Mouse (Mus musculus) lung, embryonic 16.5 days (tissue): ENCODE data around the gene Med13l. TPM values are rescaled to one million over a fixed set of nuclear protein-coding genes. Genes with fewer than 3 reads are reported as not detected.

Source experiments
- ATAC-seq: fragments of 200-750 bp; cut with Nextera tagmentation; 2 replicates; pipeline ENCODE4 v1.8.0; 2017; ENCODE audit warnings: low read depth, mild to moderate bottlenecking, moderate library complexity
- H3K27ac ChIP-seq: fragments of 300-500 bp; sonication (generic); 2 replicates; pipeline ENCODE4 v1.5.1; 2014; ENCODE audit warnings: mild to moderate bottlenecking, control low read depth, low read length
- H3K27me3 ChIP-seq: fragments of 300-500 bp; sonication (generic); 2 replicates; pipeline ENCODE4 v1.6.1; 2014; ENCODE audit warnings: low read depth, low read length, mixed read lengths; ENCODE audit not compliant: control insufficient read depth, insufficient read depth
- H3K36me3 ChIP-seq: fragments of 300-500 bp; sonication (generic); 2 replicates; pipeline ENCODE4 v1.6.1; 2014; ENCODE audit warnings: low read length; ENCODE audit not compliant: control insufficient read depth, insufficient read depth
- H3K4me1 ChIP-seq: fragments of 300-500 bp; sonication (generic); replicated peaks from 2 replicates; pipeline ENCODE4 v1.6.1; 2014; ENCODE audit warnings: low read length, mixed read lengths; ENCODE audit not compliant: control insufficient read depth, insufficient read depth
- H3K4me2 ChIP-seq: fragments of 300-500 bp; sonication (generic); 2 replicates; pipeline ENCODE4 v1.6.1; 2014; ENCODE audit warnings: low read depth, low read length, control low read depth
- H3K4me3 ChIP-seq: fragments of 300-500 bp; sonication (generic); 2 replicates; pipeline ENCODE4 v1.5.1; 2014; ENCODE audit warnings: mild to moderate bottlenecking, low read length, control low read depth
- H3K9ac ChIP-seq: fragments of 300-500 bp; sonication (generic); 2 replicates; pipeline ENCODE4 v1.6.1; 2014; ENCODE audit warnings: low read length, control low read depth
- H3K9me3 ChIP-seq: fragments of 300-500 bp; sonication (generic); 2 replicates; pipeline ENCODE4 v1.6.1; 2016; ENCODE audit warnings: low read length; ENCODE audit not compliant: control insufficient read depth
- WGBS: fragments of 180-500 bp; shearing (Covaris S2); extraction: QIAGEN DNeasy Blood & Tissue Kit; methylation state at CpG from one replicate; pipeline ENCODE4 v1.1.7; 2014; 5-methylcytosine and 5-hydroxymethylcytosine counted together
- polyA plus RNA-seq: library from polyadenylated mRNA; unstranded; fragments of >200 nt; fragmentation: Nextera tagmentation; extraction: Ambion mirVana; gene quantifications from 2 replicates; pipeline ENCODE4 v1.2.1, GENCODE M21; 2015

Med13l gene
- polyA plus RNA-seq, 1 experiment from 2014 or later, result 9.5 TPM

GRCm38 (mm10) chr5:118727336-118727735, 166.9 kb downstream of the Med13l start:
- peaks cover 37% of the 10 kb centered on the region for H3K36me3 ChIP-seq
- H3K27ac ChIP-seq, result no peak overlapping the region; the same call in 1 of the 2 replicates
- no peaks in the 10 kb centered on the region for H3K27me3 ChIP-seq
- ATAC-seq, result no peak
- no peak overlapping the region for H3K4me2 ChIP-seq
- H3K4me1 ChIP-seq, result no peaks in the 10 kb centered on the region; the same call in 1 of the 2 replicates
- H3K9ac ChIP-seq, result no peak overlapping the region
- 74% methylated on average over 16 of the region's 16 CpGs for WGBS
- H3K9me3 ChIP-seq, result no peaks in the 10 kb centered on the region
- H3K4me3 ChIP-seq, result no peak overlapping the region

DNA sequence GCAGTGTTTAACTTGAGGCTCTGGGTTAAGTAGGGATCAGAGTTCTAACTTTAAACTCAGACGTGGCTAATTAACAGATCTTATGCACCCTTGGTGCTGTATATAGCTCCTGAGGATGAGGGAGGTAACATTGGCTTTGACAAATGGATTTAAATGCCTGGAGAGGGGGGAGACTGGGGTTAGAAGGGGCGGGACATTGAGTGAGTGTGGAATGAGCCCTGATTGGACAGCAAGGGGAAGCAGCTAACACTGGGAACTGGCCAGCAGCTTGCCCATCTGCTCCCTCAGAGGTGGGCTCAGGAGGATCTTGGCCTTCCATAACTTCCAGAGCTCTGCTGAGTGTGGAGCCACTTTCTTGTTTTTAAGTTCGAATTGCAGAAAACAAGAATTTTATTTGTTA, 171.7 kb downstream of the Med13l start:
- H3K9me3 ChIP-seq, result no peaks in the 10 kb centered on the region
- H3K4me3 ChIP-seq, result no peak overlapping the region
- WGBS, result 55% methylated on average over 3 of the region's 3 CpGs
- no peaks in the 10 kb centered on the region for H3K27me3 ChIP-seq
- H3K27ac ChIP-seq, result no peak overlapping the region
- ATAC-seq, result no peak
- H3K9ac ChIP-seq, result no peak overlapping the region
- peaks cover 2% of the 10 kb centered on the region; the same call in 1 of the 2 replicates for H3K4me1 ChIP-seq
- no peak overlapping the region for H3K4me2 ChIP-seq
- peaks cover 36% of the 10 kb centered on the region for H3K36me3 ChIP-seq

DNA sequence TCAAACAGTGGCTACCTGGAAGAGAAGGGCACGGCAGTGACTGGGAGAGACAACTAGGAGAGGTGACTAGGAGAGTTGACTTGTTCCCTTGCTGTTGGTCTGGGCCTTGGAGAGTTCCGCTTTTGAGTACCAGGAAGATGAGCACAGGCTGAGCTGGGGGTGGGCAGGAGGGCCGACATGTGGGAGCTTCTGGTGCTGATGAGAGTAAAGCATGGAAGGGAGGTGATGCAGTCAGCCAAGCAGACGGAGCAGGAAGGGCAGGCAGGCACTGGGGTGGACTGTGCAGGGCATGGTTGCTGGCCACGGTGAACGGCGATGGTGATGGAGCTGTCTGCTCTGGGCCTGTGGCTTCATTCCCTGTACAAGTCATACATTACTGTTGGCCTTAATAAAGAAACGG, 172.2 kb downstream of the Med13l start:
- no peak overlapping the region for H3K4me2 ChIP-seq
- ATAC-seq, result no peak
- H3K27me3 ChIP-seq, result no peaks in the 10 kb centered on the region
- no peak overlapping the region for H3K9ac ChIP-seq
- no peak overlapping the region for H3K27ac ChIP-seq
- no peak overlapping the region for H3K4me3 ChIP-seq
- peaks cover 2% of the 10 kb centered on the region; the same call in 1 of the 2 replicates for H3K4me1 ChIP-seq
- no peaks in the 10 kb centered on the region for H3K9me3 ChIP-seq
- H3K36me3 ChIP-seq, result peaks cover 36% of the 10 kb centered on the region
- WGBS, result 75% methylated on average over 8 of the region's 8 CpGs

DNA sequence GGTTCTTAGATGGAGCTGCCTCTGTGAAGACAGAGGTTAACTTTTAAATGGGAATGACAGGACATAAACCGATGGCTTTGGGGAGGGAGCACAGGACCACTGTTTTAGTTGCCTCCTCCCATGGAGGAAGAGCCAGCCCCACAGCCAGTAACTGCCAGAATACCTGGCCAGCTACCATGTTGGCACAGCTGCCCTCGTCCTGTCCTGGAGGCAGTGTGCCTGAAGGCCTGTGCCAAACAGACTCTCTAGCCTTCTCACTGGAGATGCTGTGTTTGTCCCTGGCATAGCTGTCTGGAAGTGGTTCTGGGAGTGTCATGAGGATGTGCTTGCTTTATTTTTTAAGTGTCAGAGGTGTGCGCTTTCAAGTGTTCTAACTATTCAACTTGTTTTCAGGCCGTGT, 173.1 kb downstream of the Med13l start:
- Histone ChIP-seq H3K9ac (0 out of 2 replicates have a peak overlapping the region, but pooled peaks have one; percentile 21), H3K36me3 (peaks cover 30% of the 10 kb centered on the region), H3K27me3 (no peaks in the 10 kb centered on the region), H3K27ac (no peak overlapping the region), H3K4me2 (no peak overlapping the region), H3K4me3 (no peak overlapping the region), H3K9me3 (no peaks in the 10 kb centered on the region), H3K4me1 (peaks cover 2% of the 10 kb centered on the region; the same call in 1 of the 2 replicates)
- no peak for ATAC-seq
- WGBS, result 75% methylated on average over 4 of the region's 4 CpGs

- H3K9ac ChIP-seq, result no peak overlapping the region
- H3K4me3 ChIP-seq, result no peak overlapping the region
- H3K27ac ChIP-seq, result no peak overlapping the region
- no peaks in the 10 kb centered on the region for H3K27me3 ChIP-seq
- peaks cover 2% of the 10 kb centered on the region; the same call in 1 of the 2 replicates for H3K4me1 ChIP-seq
- 54% methylated on average over 9 of the region's 9 CpGs for WGBS
- H3K4me2 ChIP-seq, result no peak overlapping the region
- H3K36me3 ChIP-seq, result peaks cover 32% of the 10 kb centered on the region
- H3K9me3 ChIP-seq, result no peaks in the 10 kb centered on the region
- no peak for ATAC-seq
Observed at GRCm38 (mm10) chr5:118734455-118734854, 174.0 kb downstream of the Med13l start.

- Histone ChIP-seq H3K4me2 (no peak overlapping the region), H3K27me3 (no peaks in the 10 kb centered on the region), H3K4me3 (no peak overlapping the region), H3K9ac (no peak overlapping the region), H3K36me3 (peaks cover 32% of the 10 kb centered on the region), H3K9me3 (no peaks in the 10 kb centered on the region), H3K4me1 (peaks cover 2% of the 10 kb centered on the region; the same call in 1 of the 2 replicates), H3K27ac (no peak overlapping the region)
- no peak for ATAC-seq
- WGBS, result 90% methylated on average over 8 of the region's 8 CpGs
Observed at GRCm38 (mm10) chr5:118735738-118736137, 175.3 kb downstream of the Med13l start.

- H3K9ac ChIP-seq, result no peak overlapping the region
- H3K36me3 ChIP-seq, result peaks cover 43% of the 10 kb centered on the region
- no peak overlapping the region for H3K4me3 ChIP-seq
- no peak overlapping the region for H3K4me2 ChIP-seq
- H3K9me3 ChIP-seq, result no peaks in the 10 kb centered on the region
- no peak overlapping the region for H3K27ac ChIP-seq
- WGBS, result 15% methylated on average over 1 of the region's 1 CpGs
- no peaks in the 10 kb centered on the region for H3K27me3 ChIP-seq
- peaks cover 2% of the 10 kb centered on the region; the same call in 1 of the 2 replicates for H3K4me1 ChIP-seq
- peak; percentile 52; the same call in 1 of the 2 replicates for ATAC-seq
Observed at GRCm38 (mm10) chr5:118737548-118737947, 177.1 kb downstream of the Med13l start.

GRCm38 (mm10) chr5:118743067-118743466, 182.6 kb downstream of the Med13l start:
- peaks cover 39% of the 10 kb centered on the region for H3K36me3 ChIP-seq
- 92% methylated on average over 2 of the region's 2 CpGs for WGBS
- H3K4me1 ChIP-seq, result no peaks in the 10 kb centered on the region
- H3K27ac ChIP-seq, result no peak overlapping the region
- no peak for ATAC-seq
- no peaks in the 10 kb centered on the region for H3K27me3 ChIP-seq
- H3K9me3 ChIP-seq, result no peaks in the 10 kb centered on the region
- no peak overlapping the region for H3K4me2 ChIP-seq
- no peak overlapping the region for H3K4me3 ChIP-seq
- no peak overlapping the region for H3K9ac ChIP-seq

DNA sequence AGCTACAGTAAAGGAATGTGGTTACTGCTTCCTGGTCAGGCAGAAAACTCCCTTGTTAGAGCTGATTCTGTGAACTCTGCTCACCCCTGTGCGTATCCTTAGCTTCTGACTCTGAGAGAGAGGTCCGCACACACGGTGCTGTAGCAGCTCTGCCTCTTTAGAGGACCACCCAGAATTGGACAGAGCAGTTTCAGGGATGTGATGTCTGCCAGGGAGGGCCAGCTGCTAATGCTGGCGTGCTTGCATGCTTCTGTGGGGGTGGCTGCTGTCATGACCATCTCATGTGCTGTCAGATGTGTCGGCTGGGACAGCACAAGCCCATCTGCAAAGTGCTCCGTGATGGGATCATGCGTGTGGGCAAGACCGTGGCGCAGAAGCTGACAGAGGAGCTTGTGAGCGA, 186.5 kb downstream of the Med13l start:
- no peaks in the 10 kb centered on the region for H3K27me3 ChIP-seq
- peak; percentile 49; the same call in 1 of the 2 replicates for ATAC-seq
- no peak overlapping the region for H3K4me3 ChIP-seq
- H3K4me1 ChIP-seq, result no peaks in the 10 kb centered on the region
- H3K4me2 ChIP-seq, result no peak overlapping the region
- no peaks in the 10 kb centered on the region for H3K9me3 ChIP-seq
- no peak overlapping the region for H3K9ac ChIP-seq
- no peak overlapping the region for H3K27ac ChIP-seq
- WGBS, result 69% methylated on average over 10 of the region's 10 CpGs
- peaks cover 36% of the 10 kb centered on the region for H3K36me3 ChIP-seq
